Mouse (Mus musculus): ENCODE measurements around the gene Pstk.

- TF ChIP-seq POLR2A (IDR thresholded peaks at IDR 0.05; ENCODE audit: borderline replicate concordance, insufficient read depth, low read length) (no peak), CTCF (IDR thresholded peaks at IDR 0.05; ENCODE audit: borderline replicate concordance, insufficient read depth, low read depth, low read length) (no peak)
Observed at GRCm38 (mm10) chr7:131362269-131362614, 8.7 kb upstream of the Pstk start.
